Mouse (Mus musculus): ENCODE data around the gene Fyb2.

The Fyb2 gene

DNA sequence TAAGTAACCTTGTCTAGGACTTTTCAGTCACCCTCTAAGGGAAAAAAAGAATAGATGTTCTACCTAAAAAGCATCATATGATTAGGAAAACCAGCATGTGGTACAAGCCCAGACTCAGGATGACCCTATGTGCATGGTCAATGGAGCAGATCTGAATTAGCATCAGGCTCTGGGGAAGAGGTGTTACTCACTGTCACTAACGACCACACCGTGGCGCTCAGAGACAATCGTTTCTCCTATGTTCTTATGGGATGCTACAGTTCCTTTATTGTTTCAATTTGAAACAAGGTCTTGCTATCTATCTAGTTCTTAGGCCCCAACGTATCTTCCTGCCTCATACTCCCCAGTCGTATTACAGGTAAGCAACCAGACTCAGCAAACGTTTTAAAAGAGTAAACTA, 119.9 kb downstream of the Fyb2 start:
- H3K4me3 ChIP-seq (replicated peaks; ENCODE audit: low read length): no peak overlapping the region
- H3K27me3 ChIP-seq (ENCODE audit: insufficient read depth, low read length): no peaks in the 10 kb centered on the region
- no peaks in the 10 kb centered on the region for H3K4me1 ChIP-seq (replicated peaks; ENCODE audit: low read depth, low read length)
- 0 out of 2 replicates have a peak, but pooled peaks cover 2% of the 10 kb centered on the region for H3K36me3 ChIP-seq (ENCODE audit: insufficient read depth, low read length)
- no peaks in the 10 kb centered on the region for H3K9me3 ChIP-seq (ENCODE audit: low read length)
- TF ChIP-seq POU5F1 (IDR thresholded peaks at IDR 0.05; ENCODE audit: borderline replicate concordance, low read length): no peak
- TF ChIP-seq CTCF (conservative IDR thresholded peaks at IDR 0.05; ENCODE audit: low read length): no peak
- TF ChIP-seq NANOG (IDR thresholded peaks at IDR 0.05; ENCODE audit: borderline replicate concordance, low read length): no peak

- H3K9me3 ChIP-seq (ENCODE audit: low read length): no peaks in the 10 kb centered on the region
Measured at GRCm38 (mm10) chr4:105034259-105034658, 121.0 kb downstream of the Fyb2 start.

GRCm38 (mm10) chr4:105050041-105050440, 136.8 kb downstream of the Fyb2 start:
- no peaks in the 10 kb centered on the region for H3K9me3 ChIP-seq (ENCODE audit: low read length)
- TF ChIP-seq POU5F1 (IDR thresholded peaks at IDR 0.05; ENCODE audit: borderline replicate concordance, low read length): no peak
- no peak for TF ChIP-seq NANOG (IDR thresholded peaks at IDR 0.05; ENCODE audit: borderline replicate concordance, low read length)
- TF ChIP-seq CTCF (conservative IDR thresholded peaks at IDR 0.05; ENCODE audit: low read length): no peak
- H3K27me3 ChIP-seq (ENCODE audit: insufficient read depth, low read length): no peaks in the 10 kb centered on the region
- H3K36me3 ChIP-seq (ENCODE audit: insufficient read depth, low read length): no peaks in the 10 kb centered on the region
- H3K4me1 ChIP-seq (replicated peaks; ENCODE audit: low read depth, low read length): peaks cover 3% of the 10 kb centered on the region; the same call in 1 of the 2 replicates
- no peak overlapping the region for H3K4me3 ChIP-seq (replicated peaks; ENCODE audit: low read length)

More at GRCm38 (mm10) chr4:105034259-105034658, 121.0 kb downstream of the Fyb2 start:
- TF ChIP-seq NANOG (IDR thresholded peaks at IDR 0.05; ENCODE audit: borderline replicate concordance, low read length) (no peak), POU5F1 (IDR thresholded peaks at IDR 0.05; ENCODE audit: borderline replicate concordance, low read length) (no peak), CTCF (conservative IDR thresholded peaks at IDR 0.05; ENCODE audit: low read length) (peak; percentile 30; the same call in 1 of the 2 replicates)
- no peak overlapping the region for H3K4me3 ChIP-seq (replicated peaks; ENCODE audit: low read length)
- H3K27me3 ChIP-seq (ENCODE audit: insufficient read depth, low read length): no peaks in the 10 kb centered on the region
- H3K36me3 ChIP-seq (ENCODE audit: insufficient read depth, low read length): peaks cover 4% of the 10 kb centered on the region; the same call in 1 of the 2 replicates
- no peaks in the 10 kb centered on the region for H3K4me1 ChIP-seq (replicated peaks; ENCODE audit: low read depth, low read length)

- Histone ChIP-seq H3K36me3 (ENCODE audit: insufficient read depth, low read length) (no peaks in the 10 kb centered on the region), H3K27me3 (ENCODE audit: insufficient read depth, low read length) (no peaks in the 10 kb centered on the region), H3K9me3 (ENCODE audit: low read length) (no peaks in the 10 kb centered on the region), H3K4me3 (replicated peaks; ENCODE audit: low read length) (no peak overlapping the region), H3K4me1 (replicated peaks; ENCODE audit: low read depth, low read length) (no peaks in the 10 kb centered on the region)
- TF ChIP-seq NANOG (IDR thresholded peaks at IDR 0.05; ENCODE audit: borderline replicate concordance, low read length) (no peak), POU5F1 (IDR thresholded peaks at IDR 0.05; ENCODE audit: borderline replicate concordance, low read length) (no peak), CTCF (conservative IDR thresholded peaks at IDR 0.05; ENCODE audit: low read length) (no peak)
Measured at GRCm38 (mm10) chr4:105051291-105051690, 138.0 kb downstream of the Fyb2 start.

Measured in E14TG2a.4 (cell line).